In the genomic region with DNA sequence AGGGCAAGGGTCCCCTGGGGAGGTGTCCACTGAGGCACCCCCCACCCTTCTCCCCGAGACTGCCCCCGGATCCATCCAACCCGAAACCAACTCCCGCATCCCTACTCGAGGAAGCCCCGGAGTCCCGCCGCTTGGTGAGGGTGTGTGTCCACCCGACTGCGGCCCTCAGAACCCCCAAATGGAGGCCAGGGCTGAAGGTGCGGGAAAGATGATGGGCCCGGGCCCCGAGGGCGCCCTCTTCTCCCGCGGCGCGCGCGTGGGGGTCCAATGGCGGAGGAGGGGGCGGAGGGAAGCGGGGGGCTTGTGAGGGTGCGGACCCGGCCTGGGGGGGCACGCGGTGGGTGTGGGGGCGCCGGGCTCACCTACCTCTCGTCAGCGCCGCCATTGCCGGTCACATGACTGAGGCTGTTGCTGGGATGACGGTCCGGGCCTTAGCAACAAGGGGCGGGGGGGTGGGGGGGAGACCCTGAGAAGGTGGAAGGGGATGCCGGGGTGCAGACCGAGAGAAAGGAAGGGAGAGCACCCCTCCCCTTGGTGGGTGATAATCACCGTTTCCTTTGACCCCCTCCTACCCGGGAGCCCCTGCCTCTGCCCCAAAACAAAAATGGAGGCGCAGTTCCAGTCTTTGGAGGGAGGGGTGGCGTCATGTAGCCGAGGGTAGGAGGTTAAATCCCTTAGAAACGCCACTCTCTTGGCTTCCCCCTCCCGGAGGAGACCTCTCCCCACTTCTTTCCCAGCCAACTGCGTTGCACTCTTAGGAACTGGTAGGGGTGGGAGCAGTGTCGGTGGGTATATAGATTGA, we compare ENCODE assay signal across 7 mouse cellular contexts. TPM values are rescaled to one million over a fixed set of nuclear protein-coding genes. Genes with fewer than 3 reads are reported as not detected.
DNase-seq lines count a peak whose midpoint lies in the region; ATAC-seq and TF ChIP-seq lines count a peak whose summit lies in the region.

A gene (minus strand): TSS at position 401 of the 802 bp plus-strand sequence.

- H3K9ac ChIP-seq in embryonic facial prominence, embryonic 12.5 days: peak within 1 kb of the TSS; percentile 95
- H3K9ac ChIP-seq in heart, embryonic 13.5 days: peak within 1 kb of the TSS; percentile 96
- peak within 1 kb of the TSS; percentile 96 for H3K9ac ChIP-seq in kidney, embryonic 16.5 days (replicated peaks; ENCODE audit: low read length)
- H3K9ac ChIP-seq in liver, postnatal 0 days (replicated peaks): peak within 1 kb of the TSS; percentile 95

- peaks cover 40% of the 10 kb centered on the region for H3K36me3 ChIP-seq in embryonic facial prominence, embryonic 12.5 days
- peaks cover 60% of the 10 kb centered on the region for H3K36me3 ChIP-seq in heart, embryonic 13.5 days
- peaks cover 39% of the 10 kb centered on the region for H3K36me3 ChIP-seq in kidney, embryonic 16.5 days (ENCODE audit: insufficient read depth, low read length)
- H3K36me3 ChIP-seq in liver, postnatal 0 days (replicated peaks; ENCODE audit: insufficient read depth, low read length): peaks cover 26% of the 10 kb centered on the region

- DNase-seq in R1 (ENCODE audit: low read depth, low spot score): peak; percentile 56
- DNase-seq in liver, postnatal 0 days: no peak
- peak; percentile 72 for DNase-seq in retina, postnatal 1 day

- H3K4me1 ChIP-seq in embryonic facial prominence, embryonic 12.5 days: peaks cover 37% of the 10 kb centered on the region
- H3K4me1 ChIP-seq in heart, embryonic 13.5 days: peaks cover 50% of the 10 kb centered on the region
- peaks cover 46% of the 10 kb centered on the region for H3K4me1 ChIP-seq in kidney, embryonic 16.5 days (ENCODE audit: insufficient read depth, low read length)
- H3K4me1 ChIP-seq in liver, postnatal 0 days (ENCODE audit: insufficient read depth): peaks cover 19% of the 10 kb centered on the region

- under 1% methylated on average over 40 of the region's 47 CpGs for WGBS in embryonic facial prominence, embryonic 12.5 days
- WGBS in heart, embryonic 13.5 days: under 1% methylated on average over 44 of the region's 47 CpGs
- under 1% methylated on average over 36 of the region's 47 CpGs for WGBS in kidney, embryonic 16.5 days
- 0% methylated on average over 28 of the region's 47 CpGs for WGBS in liver, postnatal 0 days (ENCODE audit: insufficient replicate concordance)

- no peak for TF ChIP-seq EP300 in liver, postnatal 0 days (IDR thresholded peaks at IDR 0.05; ENCODE audit: low read depth)

- ATAC-seq in CD4-positive, CD25-positive, alpha-beta regulatory T cell, adult 4 months: peak; percentile 70
- ATAC-seq in embryonic facial prominence, embryonic 12.5 days (ENCODE audit: insufficient number of reproducible peaks, insufficient read depth, low FRiP score, low TSS enrichment): peak; percentile 37; the same call in 1 of the 2 replicates
- ATAC-seq in heart, embryonic 13.5 days (ENCODE audit: extremely low read depth, insufficient number of reproducible peaks, low FRiP score, low TSS enrichment): 0 out of 2 replicates have a peak, but pooled peaks have one; percentile 22
- peak; percentile 29; the same call in 1 of the 2 replicates for ATAC-seq in kidney, embryonic 16.5 days (ENCODE audit: low FRiP score, low TSS enrichment)
- peak; percentile 59 for ATAC-seq in liver, postnatal 0 days

- no peak for TF ChIP-seq CTCF in liver, postnatal 0 days (IDR thresholded peaks at IDR 0.05; ENCODE audit: low read depth)

- H3K9me3 ChIP-seq in embryonic facial prominence, embryonic 12.5 days: no peaks in the 10 kb centered on the region
- no peaks in the 10 kb centered on the region for H3K9me3 ChIP-seq in heart, embryonic 13.5 days
- no peaks in the 10 kb centered on the region for H3K9me3 ChIP-seq in kidney, embryonic 16.5 days (ENCODE audit: low read length)
- H3K9me3 ChIP-seq in liver, postnatal 0 days (ENCODE audit: low read length): no peaks in the 10 kb centered on the region

- no peaks in the 10 kb centered on the region for H3K27me3 ChIP-seq in embryonic facial prominence, embryonic 12.5 days
- no peaks in the 10 kb centered on the region for H3K27me3 ChIP-seq in heart, embryonic 13.5 days (replicated peaks)
- no peaks in the 10 kb centered on the region for H3K27me3 ChIP-seq in kidney, embryonic 16.5 days (ENCODE audit: insufficient read depth, low read length)
- no peaks in the 10 kb centered on the region for H3K27me3 ChIP-seq in liver, postnatal 0 days (ENCODE audit: insufficient read depth, low read length)

- H3K27ac ChIP-seq in embryonic facial prominence, embryonic 12.5 days: peak within 1 kb of the TSS; percentile 95
- H3K27ac ChIP-seq in heart, embryonic 13.5 days (replicated peaks): peak within 1 kb of the TSS; percentile 95
- H3K27ac ChIP-seq in kidney, embryonic 16.5 days (ENCODE audit: low read length): peak within 1 kb of the TSS; percentile 97
- peak within 1 kb of the TSS; percentile 89 for H3K27ac ChIP-seq in liver, postnatal 0 days (ENCODE audit: low read depth)

- peak within 1 kb of the TSS; percentile 88 for H3K4me3 ChIP-seq in embryonic facial prominence, embryonic 12.5 days
- peak within 1 kb of the TSS; percentile 96 for H3K4me3 ChIP-seq in heart, embryonic 13.5 days
- H3K4me3 ChIP-seq in kidney, embryonic 16.5 days (ENCODE audit: low read length): peak within 1 kb of the TSS; percentile 89
- peak within 1 kb of the TSS; percentile 95 for H3K4me3 ChIP-seq in liver, postnatal 0 days (ENCODE audit: low read depth, low read length)

- H3K4me2 ChIP-seq in embryonic facial prominence, embryonic 12.5 days (replicated peaks): peak within 1 kb of the TSS; percentile 87
- H3K4me2 ChIP-seq in heart, embryonic 13.5 days: peak within 1 kb of the TSS; percentile 94
- peak within 1 kb of the TSS; percentile 73 for H3K4me2 ChIP-seq in kidney, embryonic 16.5 days (replicated peaks; ENCODE audit: low read depth, low read length)
- H3K4me2 ChIP-seq in liver, postnatal 0 days (ENCODE audit: low read depth, low read length): peak within 1 kb of the TSS; percentile 99

RNA-seq across cellular contexts. Expression of the gene that starts here (rescaled TPM):
- 10 to 100 TPM; 39.4 to 42.2 TPM for polyA plus RNA-seq in CD4-positive, CD25-positive, alpha-beta regulatory T cell, adult 4 months (2017; shearing (Covaris generic))
- polyA plus RNA-seq in embryonic facial prominence, embryonic 12.5 days (2016; fragmentation: Nextera tagmentation; extraction: Ambion mirVana): 172 and 173 TPM in 2 replicates
- 65.2 and 67.7 TPM in 2 replicates for polyA plus RNA-seq in heart, embryonic 13.5 days (2015; fragmentation: Nextera tagmentation; extraction: Ambion mirVana)
- polyA plus RNA-seq in kidney, embryonic 16.5 days (2015; fragmentation: Nextera tagmentation; extraction: Ambion mirVana): 115 and 125 TPM in 2 replicates
- 8.8 and 8.9 TPM in 2 replicates for polyA plus RNA-seq in liver, postnatal 0 days (2015; fragmentation: Nextera tagmentation; extraction: Ambion mirVana)
